Mouse (Mus musculus): ENCODE data around the gene 1700019A02Rik. TPM values are rescaled to one million over a fixed set of nuclear protein-coding genes. Genes with fewer than 3 reads are reported as not detected.

1700019A02Rik gene
- not detected in 2 replicates for polyA plus RNA-seq (2016; fragmentation: Nextera tagmentation; extraction: Ambion mirVana)

DNA sequence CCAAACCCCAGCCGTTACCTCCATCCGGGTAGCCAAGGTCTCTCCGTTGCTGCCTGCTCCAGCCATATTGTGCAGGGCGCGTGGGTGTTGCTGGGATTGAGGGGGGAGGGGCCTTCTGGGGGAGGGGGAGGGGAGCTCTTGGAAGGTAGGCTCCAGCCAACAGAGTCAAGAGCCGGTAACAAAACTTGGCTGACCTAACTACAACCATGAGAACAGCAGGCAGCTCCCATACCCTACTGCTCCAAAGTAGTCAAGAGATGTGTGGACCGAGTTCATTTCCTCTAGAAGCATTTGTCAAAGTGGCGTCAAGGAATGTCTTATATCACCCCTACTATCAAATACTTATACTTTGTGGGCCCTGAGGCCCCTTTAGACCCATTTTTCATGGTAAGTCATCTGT, at the start of gene 1700019A02Rik:
TSS of gene 1700019A02Rik (minus strand) at position 101 of the 400 bp plus-strand sequence.
- no peaks in the 10 kb centered on the region for H3K9me3 ChIP-seq
- no peaks in the 10 kb centered on the region for H3K4me1 ChIP-seq
- no peak for DNase-seq (ENCODE audit: extremely low spot score, low spot score)
- H3K27me3 ChIP-seq (ENCODE audit: poor library complexity, severe bottlenecking) = no peaks in the 10 kb centered on the region
- peaks cover 26% of the 10 kb centered on the region for H3K36me3 ChIP-seq (replicated peaks)
- no peak within 1 kb of the TSS for H3K27ac ChIP-seq
- WGBS = 96% methylated on average over 8 of the region's 8 CpGs
- H3K4me3 ChIP-seq = no peak within 1 kb of the TSS

GRCm38 (mm10) chr1:53226063-53226462, 38.6 kb upstream of the 1700019A02Rik start:
- Histone ChIP-seq H3K4me3 (no peak overlapping the region), H3K4me1 (no peaks in the 10 kb centered on the region), H3K36me3 (replicated peaks) (peaks cover 27% of the 10 kb centered on the region), H3K9me3 (no peaks in the 10 kb centered on the region), H3K27ac (no peak overlapping the region), H3K27me3 (ENCODE audit: poor library complexity, severe bottlenecking) (no peaks in the 10 kb centered on the region)
- DNase-seq (ENCODE audit: extremely low spot score, low spot score) = no peak
- WGBS = 33% methylated on average over 1 of the region's 1 CpGs

- 89% methylated on average over 3 of the region's 3 CpGs for WGBS
- Histone ChIP-seq H3K4me1 (no peaks in the 10 kb centered on the region), H3K4me3 (no peak overlapping the region), H3K36me3 (replicated peaks) (peaks cover 24% of the 10 kb centered on the region), H3K27me3 (ENCODE audit: poor library complexity, severe bottlenecking) (no peaks in the 10 kb centered on the region), H3K9me3 (no peaks in the 10 kb centered on the region), H3K27ac (no peak overlapping the region)
- DNase-seq (ENCODE audit: extremely low spot score, low spot score) = no peak
These were observed 38.2 kb upstream of the 1700019A02Rik start for GRCm38 (mm10) chr1:53225616-53226015.

DNA sequence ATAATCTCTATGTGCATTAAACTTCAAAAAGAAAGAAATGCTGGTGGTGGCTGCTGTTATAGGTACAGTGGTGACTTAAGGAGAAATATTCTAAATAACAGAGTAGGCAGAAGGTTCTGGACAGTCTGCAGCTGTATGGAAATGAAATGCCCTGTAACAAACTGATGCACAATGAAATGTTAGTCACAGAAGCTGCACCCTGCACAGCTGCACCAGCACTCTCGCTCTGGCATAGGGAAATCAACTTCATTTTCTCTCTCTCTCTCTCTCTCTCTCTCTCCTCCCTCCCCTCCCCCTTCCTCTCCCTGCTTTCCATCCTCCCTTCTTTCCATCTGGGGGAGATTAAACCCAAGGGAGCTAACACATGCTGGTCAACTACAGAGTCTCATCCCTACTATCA, 37.3 kb upstream of the 1700019A02Rik start:
- no peaks in the 10 kb centered on the region for H3K9me3 ChIP-seq
- peaks cover 19% of the 10 kb centered on the region for H3K36me3 ChIP-seq (replicated peaks)
- 76% methylated on average over 1 of the region's 1 CpGs for WGBS
- no peak overlapping the region for H3K4me3 ChIP-seq
- H3K27ac ChIP-seq = no peak overlapping the region
- no peaks in the 10 kb centered on the region for H3K27me3 ChIP-seq (ENCODE audit: poor library complexity, severe bottlenecking)
- H3K4me1 ChIP-seq = no peaks in the 10 kb centered on the region
- no peak for DNase-seq (ENCODE audit: extremely low spot score, low spot score)

GRCm38 (mm10) chr1:53210136-53210535, 22.7 kb upstream of the 1700019A02Rik start:
- no peaks in the 10 kb centered on the region for H3K9me3 ChIP-seq
- no peaks in the 10 kb centered on the region for H3K4me1 ChIP-seq

DNA sequence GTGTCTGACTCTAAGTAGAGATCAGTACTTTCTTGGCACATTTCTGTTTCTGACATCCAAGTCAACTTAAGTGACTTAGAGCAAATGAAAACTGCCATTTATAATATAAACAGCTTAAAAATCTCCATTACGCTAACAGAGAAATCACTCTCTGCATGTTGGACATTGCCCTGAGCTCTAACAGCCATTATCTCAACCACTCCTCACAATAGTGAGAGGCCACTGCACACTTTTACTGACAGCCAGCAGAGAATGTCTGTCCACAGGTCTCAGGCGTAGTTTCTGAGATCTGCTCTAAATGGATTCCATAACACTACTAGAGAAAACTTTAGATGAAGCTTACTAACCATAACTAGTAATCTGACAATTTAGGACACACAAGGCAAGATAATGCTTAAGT, 16.5 kb upstream of the 1700019A02Rik start:
- Histone ChIP-seq H3K36me3 (replicated peaks) (peaks cover 14% of the 10 kb centered on the region), H3K4me1 (no peaks in the 10 kb centered on the region), H3K4me3 (no peak overlapping the region), H3K9me3 (no peaks in the 10 kb centered on the region), H3K27me3 (ENCODE audit: poor library complexity, severe bottlenecking) (no peaks in the 10 kb centered on the region), H3K27ac (no peak overlapping the region)
- WGBS = 88% methylated on average over 2 of the region's 2 CpGs
- DNase-seq (ENCODE audit: extremely low spot score, low spot score) = no peak

More at GRCm38 (mm10) chr1:53210136-53210535, 22.7 kb upstream of the 1700019A02Rik start:
- Histone ChIP-seq H3K36me3 (replicated peaks) (peaks cover 23% of the 10 kb centered on the region), H3K27me3 (ENCODE audit: poor library complexity, severe bottlenecking) (no peaks in the 10 kb centered on the region), H3K27ac (no peak overlapping the region), H3K4me3 (no peak overlapping the region)
- DNase-seq (ENCODE audit: extremely low spot score, low spot score) = no peak

DNA sequence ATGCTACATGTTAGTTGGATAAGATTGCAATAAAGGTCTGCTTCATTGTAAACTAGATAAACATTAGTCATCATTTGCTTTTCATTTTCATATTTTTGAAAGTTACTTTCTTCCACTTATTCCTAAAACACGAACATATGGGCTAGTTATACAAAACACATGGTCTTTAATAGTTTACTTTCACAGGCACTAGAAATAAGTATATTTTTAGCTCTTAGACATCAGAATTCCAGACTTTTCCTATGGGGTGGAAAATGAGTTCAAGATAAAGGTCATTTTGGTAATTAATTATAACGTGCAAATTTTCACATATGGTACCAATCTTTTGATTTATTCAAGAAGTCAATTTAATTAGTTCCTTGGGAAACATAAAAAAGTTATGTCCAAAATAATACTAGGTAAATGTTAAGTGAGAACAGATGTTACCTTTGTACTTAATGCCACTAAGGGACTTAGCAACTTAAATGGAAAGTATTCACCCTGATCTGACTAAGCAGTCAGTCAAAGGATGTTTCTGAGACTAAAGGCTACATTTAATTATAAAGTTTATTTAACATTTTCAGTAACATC, 14.3 kb upstream of the 1700019A02Rik start:
- 69% methylated on average over 2 of the region's 2 CpGs for WGBS
- no peak for DNase-seq (ENCODE audit: extremely low spot score, low spot score)
- no peaks in the 10 kb centered on the region for H3K4me1 ChIP-seq
- H3K4me3 ChIP-seq = no peak overlapping the region
- H3K36me3 ChIP-seq (replicated peaks) = peaks cover 13% of the 10 kb centered on the region
- no peak overlapping the region for H3K27ac ChIP-seq
- H3K9me3 ChIP-seq = no peaks in the 10 kb centered on the region
- no peaks in the 10 kb centered on the region for H3K27me3 ChIP-seq (ENCODE audit: poor library complexity, severe bottlenecking)

- 85% methylated on average over 3 of the region's 3 CpGs for WGBS
- H3K4me3 ChIP-seq = no peak overlapping the region
- H3K9me3 ChIP-seq = no peaks in the 10 kb centered on the region
- H3K27ac ChIP-seq = no peak overlapping the region
- peaks cover 31% of the 10 kb centered on the region for H3K36me3 ChIP-seq (replicated peaks)
- no peaks in the 10 kb centered on the region for H3K4me1 ChIP-seq
- no peak for DNase-seq (ENCODE audit: extremely low spot score, low spot score)
- H3K27me3 ChIP-seq (ENCODE audit: poor library complexity, severe bottlenecking) = no peaks in the 10 kb centered on the region
These were observed 7.1 kb upstream of the 1700019A02Rik start for GRCm38 (mm10) chr1:53194536-53194935.

GRCm38 (mm10) chr1:53191234-53191633, 3.8 kb upstream of the 1700019A02Rik start:
- Histone ChIP-seq H3K27ac (no peak overlapping the region), H3K36me3 (replicated peaks) (peaks cover 44% of the 10 kb centered on the region), H3K4me3 (no peak overlapping the region), H3K27me3 (ENCODE audit: poor library complexity, severe bottlenecking) (no peaks in the 10 kb centered on the region), H3K4me1 (no peaks in the 10 kb centered on the region), H3K9me3 (no peaks in the 10 kb centered on the region)
- no peak for DNase-seq (ENCODE audit: extremely low spot score, low spot score)
- 57% methylated on average over 3 of the region's 3 CpGs for WGBS

GRCm38 (mm10) chr1:53189620-53190019, 2.2 kb upstream of the 1700019A02Rik start:
- Histone ChIP-seq H3K4me1 (no peaks in the 10 kb centered on the region), H3K9me3 (no peaks in the 10 kb centered on the region), H3K4me3 (no peak overlapping the region), H3K27ac (no peak overlapping the region), H3K27me3 (ENCODE audit: poor library complexity, severe bottlenecking) (no peaks in the 10 kb centered on the region), H3K36me3 (replicated peaks) (peaks cover 43% of the 10 kb centered on the region)
- no peak for DNase-seq (ENCODE audit: extremely low spot score, low spot score)
- 88% methylated on average over 3 of the region's 3 CpGs for WGBS

DNA sequence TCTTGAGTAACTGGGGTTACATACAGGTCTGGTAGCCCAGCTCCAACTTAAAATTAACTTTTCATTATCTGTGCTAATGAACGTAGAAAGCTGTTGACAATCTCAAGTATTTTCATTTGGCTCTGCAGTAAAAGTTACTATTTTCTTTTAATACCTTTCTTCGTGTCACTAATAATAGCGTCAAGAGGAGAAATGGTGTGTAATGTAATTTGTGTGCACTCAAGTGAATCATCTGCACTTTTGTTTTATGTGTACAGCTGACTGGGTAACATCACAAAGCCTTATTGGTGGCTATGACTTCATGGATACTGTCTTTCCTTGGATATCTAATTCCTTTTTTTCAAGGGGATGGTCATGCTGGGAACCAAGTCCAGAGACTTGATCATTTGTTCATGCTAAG, 1.1 kb downstream of the 1700019A02Rik start:
- no peak overlapping the region for H3K4me3 ChIP-seq
- DNase-seq (ENCODE audit: extremely low spot score, low spot score) = no peak
- WGBS = 90% methylated on average over 3 of the region's 3 CpGs

GRCm38 (mm10) chr1:53157715-53158114, 29.7 kb downstream of the 1700019A02Rik start:
- DNase-seq (ENCODE audit: extremely low spot score, low spot score) = no peak
- H3K27ac ChIP-seq = no peak overlapping the region
- no peak overlapping the region for H3K4me3 ChIP-seq
- no peaks in the 10 kb centered on the region for H3K36me3 ChIP-seq (replicated peaks)
- no peaks in the 10 kb centered on the region for H3K27me3 ChIP-seq (ENCODE audit: poor library complexity, severe bottlenecking)
- H3K4me1 ChIP-seq = no peaks in the 10 kb centered on the region
- 90% methylated on average over 6 of the region's 6 CpGs for WGBS
- no peaks in the 10 kb centered on the region for H3K9me3 ChIP-seq

More for the DNA sequence above, 1.1 kb downstream of the 1700019A02Rik start:
- Histone ChIP-seq H3K9me3 (no peaks in the 10 kb centered on the region), H3K27me3 (ENCODE audit: poor library complexity, severe bottlenecking) (no peaks in the 10 kb centered on the region), H3K36me3 (replicated peaks) (peaks cover 15% of the 10 kb centered on the region), H3K27ac (no peak overlapping the region), H3K4me1 (no peaks in the 10 kb centered on the region)

GRCm38 (mm10) chr1:53123066-53123465, 64.4 kb downstream of the 1700019A02Rik start:
- no peak for DNase-seq (ENCODE audit: extremely low spot score, low spot score)
- no peak overlapping the region for H3K27ac ChIP-seq
- WGBS = 56% methylated on average over 2 of the region's 2 CpGs
- H3K36me3 ChIP-seq (replicated peaks) = no peaks in the 10 kb centered on the region
- H3K4me1 ChIP-seq = no peaks in the 10 kb centered on the region
- H3K9me3 ChIP-seq = no peaks in the 10 kb centered on the region
- no peaks in the 10 kb centered on the region for H3K27me3 ChIP-seq (ENCODE audit: poor library complexity, severe bottlenecking)
- no peak overlapping the region for H3K4me3 ChIP-seq

DNA sequence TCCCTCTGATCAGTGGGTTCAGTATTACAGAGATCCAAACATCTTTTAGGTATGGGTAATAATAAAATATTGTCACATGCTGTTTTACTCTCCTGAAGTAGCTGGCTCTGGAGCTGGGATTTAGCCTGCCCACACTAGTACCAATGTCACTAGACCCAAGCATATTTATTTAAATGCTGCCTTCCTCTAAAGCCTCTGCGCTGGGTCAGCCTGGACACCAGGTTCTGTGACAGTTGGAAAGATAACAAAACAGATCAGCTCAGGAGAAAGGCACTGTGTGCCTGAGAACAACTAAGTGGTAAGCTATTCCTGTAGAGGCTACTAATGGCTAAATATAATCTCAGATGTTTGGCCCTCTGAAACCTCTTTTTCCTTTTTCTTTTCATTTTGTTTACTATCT, 76.9 kb downstream of the 1700019A02Rik start:
- Histone ChIP-seq H3K9me3 (no peaks in the 10 kb centered on the region), H3K27me3 (ENCODE audit: poor library complexity, severe bottlenecking) (no peaks in the 10 kb centered on the region), H3K27ac (no peak overlapping the region), H3K4me3 (no peak overlapping the region), H3K36me3 (replicated peaks) (no peaks in the 10 kb centered on the region), H3K4me1 (no peaks in the 10 kb centered on the region)
- no peak for DNase-seq (ENCODE audit: extremely low spot score, low spot score)
- WGBS = 80% methylated on average over 1 of the region's 1 CpGs
